Comparison of ENCODE assay signal across 16 mouse cellular contexts in genomic region chr9:122034949-122035348, GRCm38 (mm10).
"Had no signal": no experiment of that assay in that cellular context is flagged by ENCODE, and none has a peak within 500 bp of the region (broad histone marks: within the 10 kb centered on the region; RNA-seq: fewer than 3 reads in every experiment).

No protein-coding gene starts in this region.

- H3K27ac ChIP-seq: midbrain, embryonic 12.5 days; neural tube, embryonic 13.5 days; neural tube, embryonic 15.5 days; stomach, embryonic 15.5 days; stomach, postnatal 0 days had no signal

- H3K27me3 ChIP-seq: neural tube, embryonic 13.5 days; neural tube, embryonic 15.5 days; stomach, embryonic 15.5 days had no signal

- DNase-seq: lung, adult 18-20 months; lung, embryonic 14.5 days; lung, postnatal 10 days; lung, postnatal 4 days; midbrain, embryonic 14.5 days; right cerebral cortex, postnatal 14 days; thymus, adult 2 months; thymus, postnatal 25 days; thymus, postnatal 4 days had no signal

- H3K4me1 ChIP-seq: stomach, embryonic 15.5 days had no signal

- H3K36me3 ChIP-seq: midbrain, embryonic 10.5 days; midbrain, embryonic 12.5 days; neural tube, embryonic 13.5 days; neural tube, embryonic 15.5 days; stomach, embryonic 15.5 days had no signal

- H3K9me3 ChIP-seq: midbrain, embryonic 10.5 days; midbrain, embryonic 12.5 days; neural tube, embryonic 13.5 days; neural tube, embryonic 15.5 days; stomach, embryonic 15.5 days had no signal

- H3K9ac ChIP-seq: lung, embryonic 14.5 days; midbrain, embryonic 12.5 days; neural tube, embryonic 13.5 days; neural tube, embryonic 15.5 days; stomach, embryonic 15.5 days had no signal

- H3K4me2 ChIP-seq: lung, embryonic 14.5 days; midbrain, embryonic 12.5 days; neural tube, embryonic 13.5 days; neural tube, embryonic 15.5 days; stomach, embryonic 15.5 days had no signal

- H3K4me3 ChIP-seq: midbrain, embryonic 10.5 days; midbrain, embryonic 12.5 days; myocyte; neural tube, embryonic 13.5 days; neural tube, embryonic 15.5 days; stomach, embryonic 15.5 days had no signal
